Mouse (Mus musculus) embryonic facial prominence, embryonic 14.5 days (tissue): ENCODE results near the gene Prkcz. TPM values are rescaled to one million over a fixed set of nuclear protein-coding genes. Genes with fewer than 3 reads are reported as not detected.
"Not testable (repeated sequence)": the region's sequence is repeated elsewhere in the genome, so short reads cannot be mapped to it uniquely, and the experiment has no call there.

ENCODE experiments used
- ATAC-seq: fragments of 200-750 bp; cut with Nextera tagmentation; 2 replicates; pipeline ENCODE4 v1.8.0; 2017; ENCODE audit warnings: low read depth, moderate number of reproducible peaks, moderate TSS enrichment
- DNase-seq: peaks from one replicate; pipeline ENCODE4 v3.0.0-alpha.2; 2015; ENCODE audit warnings: low spot score
- H3K27ac ChIP-seq: fragments of 300-500 bp; sonication (generic); replicated peaks from 2 replicates; pipeline ENCODE4 v1.5.1; 2014; ENCODE audit warnings: low read depth, mild to moderate bottlenecking, low read length, moderate library complexity
- H3K27me3 ChIP-seq: fragments of 300-500 bp; sonication (generic); replicated peaks from 2 replicates; pipeline ENCODE4 v1.6.1; 2014; ENCODE audit warnings: low read length; ENCODE audit not compliant: control insufficient read depth, insufficient read depth
- H3K36me3 ChIP-seq: fragments of 300-500 bp; sonication (generic); 2 replicates; pipeline ENCODE4 v1.6.1; 2014; ENCODE audit warnings: low read length, mixed read lengths; ENCODE audit not compliant: control insufficient read depth, insufficient read depth
- H3K4me1 ChIP-seq: fragments of 300-500 bp; sonication (generic); 2 replicates; pipeline ENCODE4 v1.6.1; 2014; ENCODE audit warnings: antibody characterized with exemption, low read length; ENCODE audit not compliant: control insufficient read depth, insufficient read depth
- H3K4me2 ChIP-seq: fragments of 300-500 bp; sonication (generic); 2 replicates; pipeline ENCODE4 v1.6.1; 2014; ENCODE audit warnings: low read depth, mild to moderate bottlenecking, low read length, moderate library complexity, mixed read lengths
- H3K4me3 ChIP-seq: fragments of 300-500 bp; sonication (generic); 2 replicates; pipeline ENCODE4 v1.5.1; 2014; ENCODE audit warnings: low read depth, mild to moderate bottlenecking, low read length
- H3K9ac ChIP-seq: fragments of 300-500 bp; sonication (generic); 2 replicates; pipeline ENCODE4 v1.6.1; 2014; ENCODE audit warnings: low read depth, mild to moderate bottlenecking, low read length, moderate library complexity, mixed read lengths
- H3K9me3 ChIP-seq: fragments of 300-500 bp; sonication (generic); 2 replicates; pipeline ENCODE4 v1.6.1; 2016; ENCODE audit warnings: low read length; ENCODE audit not compliant: control insufficient read depth
- WGBS: fragments of 180-500 bp; shearing (Covaris S2); extraction: QIAGEN DNeasy Blood & Tissue Kit; methylation state at CpG from one replicate; pipeline ENCODE4 v1.1.7; 2014; 5-methylcytosine and 5-hydroxymethylcytosine counted together
- polyA plus RNA-seq: library from polyadenylated mRNA; unstranded; fragments of >200 nt; fragmentation: Nextera tagmentation; extraction: Ambion mirVana; gene quantifications from 2 replicates; pipeline ENCODE4 v1.2.1, GENCODE M21; 2014

The Prkcz gene
- polyA plus RNA-seq, 1 experiment from 2014 or later: 9.8 TPM

DNA sequence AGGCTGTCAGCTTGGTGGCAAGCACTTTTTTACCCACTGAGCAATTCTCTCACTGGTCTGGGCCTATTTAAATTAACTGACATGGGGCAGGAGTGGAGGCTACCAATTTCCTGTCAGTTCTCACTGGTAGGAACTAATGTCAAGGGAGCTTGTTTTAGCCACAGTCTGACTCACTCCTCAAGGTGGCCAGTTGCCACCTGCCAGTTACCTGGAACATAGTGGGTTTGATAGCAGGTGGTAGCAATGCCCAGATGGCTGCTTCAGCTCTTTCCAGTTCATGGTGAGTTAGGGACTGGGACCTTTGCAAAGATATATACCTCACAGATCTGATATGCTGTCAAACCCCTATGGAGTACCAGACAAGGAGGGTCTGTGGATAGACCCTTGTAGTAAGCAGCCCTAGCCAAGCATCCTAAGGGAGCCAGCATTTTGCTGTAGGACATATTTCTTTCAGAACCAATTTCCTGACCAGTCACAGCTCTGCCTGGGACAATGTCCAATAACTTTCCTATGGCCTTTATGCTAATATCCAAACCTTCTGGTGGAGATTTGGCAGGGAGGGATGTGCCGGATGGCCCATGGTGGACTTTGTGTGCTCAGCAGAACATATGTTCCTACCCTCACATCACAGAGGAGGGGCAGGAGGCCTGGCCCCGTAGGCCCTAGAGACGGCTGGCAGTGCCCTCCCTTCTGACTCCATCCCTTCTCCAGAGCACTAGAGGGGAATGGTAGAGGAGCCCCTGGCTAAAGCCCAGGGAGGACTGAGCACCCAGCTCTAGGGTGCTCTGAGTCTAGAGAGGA lies 96.4 kb downstream of the Prkcz start:
- WGBS: 71% methylated on average over 3 of the region's 3 CpGs
- no peak overlapping the region for H3K4me3 ChIP-seq
- H3K9ac ChIP-seq: no peak overlapping the region
- H3K4me2 ChIP-seq: no peak overlapping the region
- peaks cover 4% of the 10 kb centered on the region; the same call in 1 of the 2 replicates for H3K36me3 ChIP-seq
- no peak for ATAC-seq
- no peak for DNase-seq
- H3K9me3 ChIP-seq: no peaks in the 10 kb centered on the region
- peaks cover 22% of the 10 kb centered on the region for H3K4me1 ChIP-seq
- H3K27me3 ChIP-seq: no peaks in the 10 kb centered on the region
- H3K27ac ChIP-seq: no peak overlapping the region

DNA sequence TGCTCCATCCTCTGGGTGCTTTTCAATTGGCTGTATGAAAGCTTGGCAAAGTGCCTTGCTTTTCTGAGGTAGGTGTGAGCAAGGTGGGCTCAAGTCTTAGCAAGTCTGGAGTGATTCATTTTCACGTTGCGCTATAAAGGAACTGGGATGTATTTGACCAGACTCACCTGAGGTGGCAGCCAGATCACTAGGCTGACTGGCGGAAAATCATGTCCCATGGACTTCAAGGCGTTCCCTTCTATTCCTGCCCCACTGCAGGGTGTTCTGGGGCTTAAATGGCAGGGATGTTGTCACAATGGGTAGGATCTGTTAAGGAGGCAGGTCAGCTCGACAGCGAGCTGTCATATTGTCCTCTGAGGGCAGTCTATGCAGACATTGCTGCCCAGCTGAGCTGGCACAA lies 108.9 kb downstream of the Prkcz start:
- H3K36me3 ChIP-seq: peaks cover 15% of the 10 kb centered on the region; the same call in 1 of the 2 replicates
- DNase-seq: peak; percentile 52
- no peak overlapping the region for H3K27ac ChIP-seq
- H3K9ac ChIP-seq: peak overlapping the region; percentile 23; the same call in 1 of the 2 replicates
- no peaks in the 10 kb centered on the region for H3K27me3 ChIP-seq
- H3K9me3 ChIP-seq: no peaks in the 10 kb centered on the region
- peaks cover 16% of the 10 kb centered on the region; the same call in 1 of the 2 replicates for H3K4me1 ChIP-seq
- ATAC-seq: no peak
- no peak overlapping the region for H3K4me3 ChIP-seq
- WGBS: 82% methylated on average over 6 of the region's 6 CpGs
- peak overlapping the region; percentile 94 for H3K4me2 ChIP-seq

- WGBS: 68% methylated on average over 3 of the region's 3 CpGs
- Histone ChIP-seq H3K4me2 (peak overlapping the region; percentile 94), H3K27ac (no peak overlapping the region), H3K36me3 (0 out of 2 replicates have a peak, but pooled peaks cover 8% of the 10 kb centered on the region), H3K4me1 (peaks cover 19% of the 10 kb centered on the region; the same call in 1 of the 2 replicates), H3K27me3 (no peaks in the 10 kb centered on the region), H3K4me3 (peak overlapping the region; percentile 65), H3K9ac (peak overlapping the region; percentile 86; the same call in 1 of the 2 replicates), H3K9me3 (no peaks in the 10 kb centered on the region)
- peak; percentile 35 for DNase-seq
- ATAC-seq: no peak
These were observed 110.0 kb downstream of the Prkcz start for GRCm38 (mm10) chr4:155251147-155251546.

GRCm38 (mm10) chr4:155250361-155251117 lies 110.6 kb downstream of the Prkcz start:
- 13% methylated on average over 23 of the region's 23 CpGs for WGBS
- DNase-seq (no peak), ATAC-seq (peak; percentile 12)

GRCm38 (mm10) chr4:155249648-155250351 lies 111.4 kb downstream of the Prkcz start, which contains the start of gene Faap20:
Faap20 (plus strand) TSS chr4:155249802.
- Histone ChIP-seq H3K27ac (peak within 1 kb of the TSS; percentile 99), H3K4me1 (peaks cover 19% of the 10 kb centered on the region; the same call in 1 of the 2 replicates), H3K9me3 (no peaks in the 10 kb centered on the region), H3K4me2 (peak within 1 kb of the TSS; percentile 94), H3K4me3 (peak within 1 kb of the TSS; percentile 65), H3K27me3 (no peaks in the 10 kb centered on the region), H3K36me3 (0 out of 2 replicates have a peak, but pooled peaks cover 5% of the 10 kb centered on the region), H3K9ac (peak within 1 kb of the TSS; percentile 86)
- 0% methylated on average over 31 of the region's 58 CpGs for WGBS
- ATAC-seq: peak; percentile 91
- peak; percentile 96 for DNase-seq

More at GRCm38 (mm10) chr4:155250361-155251117, 110.6 kb downstream of the Prkcz start:
- Histone ChIP-seq H3K27ac (peak overlapping the region; percentile 99), H3K4me1 (peaks cover 19% of the 10 kb centered on the region; the same call in 1 of the 2 replicates), H3K4me2 (peak overlapping the region; percentile 94), H3K27me3 (no peaks in the 10 kb centered on the region), H3K4me3 (peak overlapping the region; percentile 65), H3K36me3 (0 out of 2 replicates have a peak, but pooled peaks cover 5% of the 10 kb centered on the region), H3K9me3 (no peaks in the 10 kb centered on the region), H3K9ac (peak overlapping the region; percentile 86)

GRCm38 (mm10) chr4:155249257-155249647 lies 111.9 kb downstream of the Prkcz start:
- Histone ChIP-seq H3K27me3 (no peaks in the 10 kb centered on the region), H3K9me3 (no peaks in the 10 kb centered on the region), H3K9ac (peak overlapping the region; percentile 86), H3K4me3 (peak overlapping the region; percentile 65), H3K4me2 (peak overlapping the region; percentile 94), H3K4me1 (peaks cover 19% of the 10 kb centered on the region; the same call in 1 of the 2 replicates), H3K36me3 (0 out of 2 replicates have a peak, but pooled peaks cover 5% of the 10 kb centered on the region), H3K27ac (peak overlapping the region; percentile 99)
- 1% methylated on average over 9 of the region's 9 CpGs for WGBS
- DNase-seq: peak; percentile 98
- peak; percentile 75 for ATAC-seq

- H3K4me3 ChIP-seq, H3K9me3 ChIP-seq, DNase-seq, H3K27ac ChIP-seq, ATAC-seq, H3K9ac ChIP-seq, H3K27me3 ChIP-seq, H3K4me2 ChIP-seq, H3K36me3 ChIP-seq: not testable (repeated sequence)
- 91% methylated on average over 3 of the region's 3 CpGs for WGBS
- H3K4me1 ChIP-seq: peaks cover 19% of the 10 kb centered on the region; the same call in 1 of the 2 replicates
These were observed 113.1 kb downstream of the Prkcz start for GRCm38 (mm10) chr4:155248054-155248453.

DNA sequence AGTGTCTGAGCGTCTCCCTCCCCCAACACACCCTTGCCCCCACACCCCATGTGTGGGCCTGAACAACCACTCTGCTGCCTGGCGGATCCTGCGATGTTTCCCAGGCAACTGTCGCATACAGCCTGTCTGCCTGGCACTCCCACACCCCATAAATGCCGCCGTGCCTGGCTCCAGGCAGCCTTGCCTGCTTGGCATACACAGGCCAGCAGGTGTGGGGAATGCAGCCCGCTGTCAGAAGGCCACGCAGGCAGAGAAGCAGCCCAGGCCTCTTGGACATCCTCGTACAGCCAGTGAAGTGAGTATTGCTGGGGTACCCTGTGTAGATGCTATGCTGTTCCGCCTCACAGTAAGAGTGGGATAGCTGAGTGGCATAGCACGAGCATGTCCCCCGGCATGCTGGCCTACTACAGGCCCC lies 114.5 kb downstream of the Prkcz start:
- DNase-seq (peak; percentile 37), ATAC-seq (no peak)
- Histone ChIP-seq H3K27ac (no peak overlapping the region), H3K4me2 (no peak overlapping the region), H3K4me1 (peaks cover 13% of the 10 kb centered on the region; the same call in 1 of the 2 replicates), H3K9ac (no peak overlapping the region), H3K27me3 (no peaks in the 10 kb centered on the region), H3K4me3 (no peak overlapping the region), H3K9me3 (no peaks in the 10 kb centered on the region), H3K36me3 (no peaks in the 10 kb centered on the region)
- WGBS: 84% methylated on average over 12 of the region's 12 CpGs
